Mouse (Mus musculus): ENCODE results near the gene Gm973.

DNA sequence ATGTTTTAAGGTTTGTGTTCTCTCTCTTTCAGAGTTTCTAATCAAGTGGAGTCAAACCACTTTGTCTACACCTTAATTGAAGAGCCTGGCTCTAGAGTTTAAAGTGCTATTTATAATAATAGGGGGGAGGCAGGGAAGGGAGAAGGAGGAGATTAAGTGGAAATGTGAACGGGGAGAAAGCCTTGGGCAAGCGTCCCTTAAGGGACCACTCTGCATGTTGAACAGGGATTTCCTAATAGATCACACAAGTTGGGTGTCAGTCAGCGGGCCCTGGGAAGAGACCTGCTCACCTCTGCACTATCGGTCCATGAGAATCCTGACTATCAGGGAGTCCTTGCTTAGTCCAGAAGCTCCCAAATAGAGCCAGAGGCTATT is 42.9 kb upstream of the Gm973 start:
- TF ChIP-seq GATA1 (IDR thresholded peaks at IDR 0.05; ENCODE audit: low read length) (no peak), TAL1 (IDR thresholded peaks at IDR 0.05; ENCODE audit: low read length) (no peak)
